Mouse (Mus musculus): Measurements from ENCODE around the gene Lsm10.
"Not testable (repeated sequence)": the region's sequence is repeated elsewhere in the genome, so short reads cannot be mapped to it uniquely, and the experiment has no call there.

Lsm10 gene

GRCm38 (mm10) chr4:126095622-126096430, 597 bp upstream of the Lsm10 start:
- DNase-seq (ENCODE audit: low spot score), result not testable (repeated sequence)

GRCm38 (mm10) chr4:126097711-126098253, 1.4 kb downstream of the Lsm10 start:
- DNase-seq (ENCODE audit: low spot score), result no peak

GRCm38 (mm10) chr4:126099365-126099764, 2.9 kb downstream of the Lsm10 start:
- no peak for DNase-seq (ENCODE audit: low spot score)

GRCm38 (mm10) chr4:126100764-126101163, 4.3 kb downstream of the Lsm10 start:
- no peak for DNase-seq (ENCODE audit: low spot score)

- peak; percentile 56 for DNase-seq (ENCODE audit: low spot score)
Observed at GRCm38 (mm10) chr4:126102061-126102841, 5.8 kb downstream of the Lsm10 start.

- peak; percentile 95 for DNase-seq (ENCODE audit: low spot score)
Observed at GRCm38 (mm10) chr4:126103057-126103581, 6.7 kb downstream of the Lsm10 start.

- peak; percentile 95 for DNase-seq (ENCODE audit: low spot score)
Observed at GRCm38 (mm10) chr4:126103590-126104068, 7.2 kb downstream of the Lsm10 start, which contains the start of gene Stk40. TSS of gene Stk40 (plus strand) at chr4:126103957.

GRCm38 (mm10) chr4:126104261-126105075, 8.0 kb downstream of the Lsm10 start:
- DNase-seq (ENCODE audit: low spot score), result peak; percentile 51

- no peak for DNase-seq (ENCODE audit: low spot score)
Observed at GRCm38 (mm10) chr4:126105131-126105783, 8.8 kb downstream of the Lsm10 start.

GRCm38 (mm10) chr4:126108061-126108740, 11.8 kb downstream of the Lsm10 start:
- no peak for DNase-seq (ENCODE audit: low spot score)

- no peak for DNase-seq (ENCODE audit: low spot score)
Observed at GRCm38 (mm10) chr4:126109613-126110373, 13.4 kb downstream of the Lsm10 start.

GRCm38 (mm10) chr4:126110374-126111152, 14.1 kb downstream of the Lsm10 start:
- DNase-seq (ENCODE audit: low spot score), result peak; percentile 89

GRCm38 (mm10) chr4:126111153-126111549, 14.7 kb downstream of the Lsm10 start:
- DNase-seq (ENCODE audit: low spot score), result no peak

- DNase-seq (ENCODE audit: low spot score), result no peak
Observed at GRCm38 (mm10) chr4:126113243-126113642, 16.8 kb downstream of the Lsm10 start.

- peak; percentile 62 for DNase-seq (ENCODE audit: low spot score)
Observed at GRCm38 (mm10) chr4:126113943-126114342, 17.5 kb downstream of the Lsm10 start.

GRCm38 (mm10) chr4:126115411-126115810, 19.0 kb downstream of the Lsm10 start:
- DNase-seq (ENCODE audit: low spot score), result no peak

GRCm38 (mm10) chr4:126115871-126116521, 19.6 kb downstream of the Lsm10 start:
- DNase-seq (ENCODE audit: low spot score), result no peak

GRCm38 (mm10) chr4:126117116-126117515, 20.7 kb downstream of the Lsm10 start:
- DNase-seq (ENCODE audit: low spot score), result no peak
